Mouse (Mus musculus): Measurements from ENCODE around the gene Lefty1.
"Not testable (repeated sequence)": the region's sequence is repeated elsewhere in the genome, so short reads cannot be mapped to it uniquely, and the experiment has no call there.

Gene Lefty1

GRCm38 (mm10) chr1:180956401-180956800, 21.6 kb downstream of the Lefty1 start:
- DNase-seq (ENCODE audit: low spot score), result no peak

DNA sequence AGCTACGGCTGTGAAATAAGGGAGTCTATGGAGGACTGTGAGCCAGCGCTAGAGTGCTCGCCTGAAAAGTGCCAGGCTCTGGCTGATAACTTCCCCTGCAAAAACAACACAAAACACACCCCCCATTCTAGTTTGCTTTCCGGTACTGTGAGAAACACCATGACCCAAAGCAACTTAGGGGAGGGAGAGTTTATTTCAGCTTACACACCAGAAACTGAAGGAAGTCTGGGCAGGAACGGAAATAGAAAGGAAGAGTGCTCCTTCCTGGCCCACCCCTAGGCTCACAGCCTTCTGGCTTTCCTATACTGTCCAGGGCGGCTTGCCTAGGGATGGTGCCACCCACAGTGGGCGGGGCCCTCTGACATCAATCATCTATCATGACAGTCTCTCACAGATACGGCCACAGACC, 22.2 kb downstream of the Lefty1 start:
- no peak for DNase-seq (ENCODE audit: low spot score)

DNA sequence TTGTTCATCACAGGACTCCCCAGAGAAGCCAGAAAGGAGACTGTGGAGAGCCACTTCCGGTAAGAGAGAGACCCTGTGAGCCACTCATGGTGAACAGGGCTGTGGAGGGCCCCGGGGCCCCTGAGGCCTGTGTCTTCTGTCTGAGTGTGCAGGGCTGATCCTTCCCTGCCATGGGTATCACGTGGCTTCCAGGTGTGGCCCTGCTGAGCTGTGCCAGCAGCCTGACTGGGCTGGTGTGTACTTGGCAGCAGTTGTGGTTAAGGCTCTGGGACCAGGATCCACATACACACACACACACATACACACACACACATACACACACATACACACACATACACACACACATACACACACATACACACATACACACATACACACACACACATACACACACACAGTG, 23.2 kb downstream of the Lefty1 start:
- no peak for DNase-seq (ENCODE audit: low spot score)

DNA sequence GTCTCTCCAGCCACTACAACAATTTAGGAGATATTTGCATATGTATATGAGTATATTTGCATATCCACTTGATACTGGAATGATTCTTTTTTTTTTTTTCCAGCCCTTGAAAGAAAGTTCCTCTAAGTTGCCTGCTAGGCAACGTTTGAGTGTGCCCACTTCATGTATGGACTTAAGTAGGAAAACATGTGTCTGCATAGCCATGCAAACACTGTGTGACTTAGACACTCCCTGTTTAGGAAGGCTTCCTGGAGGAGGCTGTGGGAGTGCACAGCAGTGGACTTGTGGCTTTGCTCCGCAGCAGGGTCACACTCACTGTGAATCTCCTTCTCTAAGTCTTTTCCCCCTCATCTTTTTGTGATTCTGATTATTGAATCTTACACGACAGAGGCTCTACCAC, 24.0 kb downstream of the Lefty1 start:
- DNase-seq (ENCODE audit: low spot score), result no peak

- no peak for DNase-seq (ENCODE audit: low spot score)
Observed at GRCm38 (mm10) chr1:180965786-180966185, 31.0 kb downstream of the Lefty1 start.

- no peak for DNase-seq (ENCODE audit: low spot score)
Observed at GRCm38 (mm10) chr1:180966542-180966941, 31.7 kb downstream of the Lefty1 start.

DNA sequence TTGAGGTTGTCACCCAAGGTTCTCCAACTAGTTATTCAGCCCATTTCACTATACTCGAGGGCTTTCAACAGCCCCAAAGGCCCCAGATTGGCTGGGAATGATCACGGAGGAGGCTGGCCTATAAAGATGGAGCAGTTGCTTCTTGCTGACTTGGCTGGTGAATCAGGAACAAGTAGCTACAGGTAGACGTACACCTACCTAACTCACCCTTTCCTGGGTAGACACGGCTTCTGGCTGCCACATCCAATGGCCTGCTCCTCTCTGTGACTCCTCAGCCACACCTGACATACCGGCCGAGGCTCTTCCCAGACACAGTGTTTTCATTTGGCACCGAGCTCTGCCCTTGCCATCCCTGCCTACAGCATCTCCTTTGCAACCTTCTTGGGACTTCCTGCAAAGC, 32.4 kb downstream of the Lefty1 start:
- DNase-seq (ENCODE audit: low spot score), result no peak

DNA sequence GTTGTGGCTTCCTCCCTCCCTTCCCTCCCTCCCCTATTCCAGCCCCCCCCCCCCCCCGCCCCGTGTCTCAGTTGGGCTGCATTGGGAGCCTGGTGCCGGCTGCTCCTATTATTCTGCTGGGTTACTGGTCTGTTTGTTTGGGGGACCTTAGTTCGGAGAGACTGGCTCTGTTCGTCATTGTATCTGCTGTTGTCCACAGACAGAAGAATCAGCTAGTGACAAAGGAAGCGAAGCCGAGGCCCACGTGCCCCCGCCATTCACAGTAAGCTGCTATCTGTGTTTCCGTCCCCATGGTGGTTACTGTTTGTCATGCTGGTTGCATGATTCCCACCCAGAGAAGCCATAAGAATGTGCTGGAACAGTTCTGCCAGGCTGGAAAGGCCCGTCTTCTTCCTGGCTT, 38.1 kb downstream of the Lefty1 start:
- DNase-seq (ENCODE audit: low spot score), result no peak

DNA sequence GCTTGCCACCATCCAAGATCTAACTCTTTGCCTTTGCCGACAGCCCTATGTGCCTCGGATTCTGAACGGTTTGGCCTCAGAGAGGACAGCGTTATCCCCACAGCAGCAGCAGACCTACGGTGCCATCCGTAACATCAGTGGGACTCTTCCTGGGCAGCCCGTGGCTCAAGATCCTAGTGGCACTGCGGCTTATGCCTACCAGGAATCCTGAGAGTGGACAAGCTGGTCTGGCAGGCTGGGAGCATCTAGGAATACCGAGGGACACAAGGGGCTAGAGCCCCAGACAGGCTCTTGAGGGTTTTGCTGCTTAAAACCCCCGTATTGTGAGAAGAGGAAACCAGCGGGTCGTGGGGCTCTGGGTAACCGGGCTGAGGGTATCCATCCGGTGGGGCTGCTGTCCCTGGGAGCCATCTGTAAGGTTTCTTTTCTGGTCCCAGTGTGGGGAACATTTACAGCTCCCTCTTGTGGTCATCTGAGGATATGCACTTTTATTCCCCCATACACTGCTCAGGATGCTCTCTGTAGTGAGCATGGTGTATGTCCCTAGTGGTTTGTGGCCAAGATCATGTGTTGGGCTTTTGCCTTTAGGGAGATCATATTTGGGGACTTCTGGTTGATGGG, 39.4 kb downstream of the Lefty1 start:
- no peak for DNase-seq (ENCODE audit: low spot score)

DNA sequence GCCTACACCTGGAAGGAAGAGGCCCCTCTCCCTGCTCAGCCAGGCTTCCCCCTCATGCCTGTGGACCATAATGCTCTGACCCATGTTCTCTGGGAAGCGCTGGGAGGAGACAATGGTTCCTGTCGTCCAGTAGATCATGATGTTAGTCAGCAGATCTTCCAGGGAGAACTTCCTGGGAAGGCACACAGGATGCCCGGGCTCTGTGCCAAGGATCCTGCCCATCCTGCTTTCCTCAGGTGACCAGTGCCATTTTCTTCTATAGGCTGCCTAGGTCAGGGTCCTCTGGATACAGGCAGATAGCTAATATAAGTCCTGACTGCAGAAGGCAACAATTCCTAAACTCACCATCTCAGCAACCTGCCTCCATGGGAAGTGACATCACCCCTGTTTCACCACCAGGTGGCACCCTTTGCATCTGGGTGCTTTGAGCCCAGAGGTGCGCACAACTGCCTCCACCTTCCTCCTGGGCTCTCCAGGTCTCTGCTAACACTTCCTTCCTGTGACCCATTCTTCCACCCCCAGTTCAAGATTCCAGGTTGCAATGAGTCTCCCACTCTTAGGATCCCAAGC, 41.4 kb downstream of the Lefty1 start:
- DNase-seq (ENCODE audit: low spot score), result no peak

DNA sequence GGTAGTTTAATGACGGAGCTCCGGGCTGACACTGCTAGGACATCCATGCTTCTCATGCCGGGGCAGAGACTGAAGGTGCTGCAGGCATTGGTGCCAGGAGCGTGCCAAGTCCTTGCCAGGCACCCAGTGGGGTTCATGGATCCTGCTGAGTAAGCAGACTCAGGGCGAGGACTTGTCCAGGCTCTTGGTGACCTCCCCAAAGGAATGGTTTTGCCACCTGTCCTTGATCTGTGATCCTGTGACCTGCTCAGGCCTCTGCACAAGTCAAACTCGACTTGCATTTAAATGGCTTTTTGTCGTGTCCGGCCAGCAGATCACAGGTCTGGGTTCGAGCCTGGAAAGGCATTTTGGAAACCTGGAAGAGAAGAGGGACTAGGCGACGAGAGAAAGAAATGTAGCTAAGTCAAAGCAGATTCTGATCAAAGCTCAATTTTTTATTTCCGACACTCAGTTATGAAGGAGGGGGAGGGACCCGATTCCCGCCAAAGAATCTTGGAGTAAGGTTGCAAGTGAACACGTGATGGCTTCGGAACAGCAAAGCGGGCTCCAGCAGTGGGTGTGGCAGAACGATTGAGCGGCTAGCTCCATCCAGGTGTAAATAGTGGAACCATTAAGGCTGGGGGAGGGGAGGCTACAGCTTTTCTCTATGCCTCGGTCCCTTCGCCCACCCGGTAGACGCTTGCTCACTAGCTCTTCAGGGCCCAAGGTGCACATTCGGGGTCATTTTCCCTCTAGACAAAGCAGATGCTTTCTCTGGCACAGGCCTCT, 44.8 kb downstream of the Lefty1 start:
- DNase-seq (ENCODE audit: low spot score), result no peak

DNA sequence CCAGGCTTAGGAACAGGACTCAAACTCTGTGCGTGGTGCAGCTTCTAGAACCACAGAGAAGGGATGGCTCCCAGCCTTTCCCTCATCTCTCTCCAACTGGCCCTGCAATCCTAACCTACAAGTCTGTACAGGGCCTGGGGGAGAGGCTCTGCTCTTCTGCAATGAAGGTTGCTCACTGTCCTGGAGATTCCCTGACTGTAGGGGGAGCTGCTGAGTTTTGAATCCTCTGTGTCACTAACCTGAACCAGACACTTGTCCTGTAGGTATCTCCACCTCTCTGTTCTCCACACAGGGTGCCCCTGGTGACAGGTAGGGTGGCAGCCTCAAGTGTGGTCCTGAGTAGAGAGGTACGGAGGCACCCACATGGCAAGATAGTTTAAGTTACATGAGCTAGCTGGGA, 45.6 kb downstream of the Lefty1 start:
- DNase-seq (ENCODE audit: low spot score), result no peak

GRCm38 (mm10) chr1:180981298-180982046, 46.6 kb downstream of the Lefty1 start:
- DNase-seq (ENCODE audit: low spot score), result not testable (repeated sequence)

DNA sequence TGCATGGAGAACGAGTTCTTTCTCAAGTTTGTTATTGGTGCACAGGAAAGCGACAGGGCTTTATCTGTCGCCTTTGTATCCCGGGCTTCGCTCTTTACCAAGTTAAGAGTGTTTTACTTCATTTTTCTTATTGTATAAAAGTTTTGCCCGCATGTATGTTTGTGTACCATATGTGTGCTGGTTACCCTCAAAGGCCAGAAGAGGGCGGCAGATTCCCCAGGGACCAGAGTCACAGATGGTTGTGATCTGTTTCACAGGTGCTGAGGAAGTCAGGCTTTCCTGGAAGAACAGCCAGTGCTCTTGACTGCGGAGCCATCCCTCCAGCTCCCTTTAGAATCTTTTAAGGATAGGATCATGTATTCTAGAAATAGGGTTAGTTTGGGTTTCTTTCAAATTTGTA, 51.9 kb downstream of the Lefty1 start:
- DNase-seq (ENCODE audit: low spot score), result no peak

GRCm38 (mm10) chr1:180987759-180988158, 52.9 kb downstream of the Lefty1 start:
- DNase-seq (ENCODE audit: low spot score), result peak; percentile 26

Measured in urinary bladder, postnatal 10 days (tissue).